In genomic region chr7:70256806-70257205, GRCm38 (mm10) we compare ENCODE assay signal across 31 mouse cellular contexts.
"Had no signal": no experiment of that assay in that cellular context is flagged by ENCODE, and none has a peak within 500 bp of the region (broad histone marks: within the 10 kb centered on the region; RNA-seq: fewer than 3 reads in every experiment).

No protein-coding gene starts in this region.

- H3K4me2 ChIP-seq: limb, embryonic 12.5 days; limb, embryonic 13.5 days; limb, embryonic 15.5 days; liver, embryonic 11.5 days; liver, embryonic 12.5 days; liver, embryonic 13.5 days; liver, embryonic 15.5 days; lung, embryonic 14.5 days; lung, embryonic 15.5 days; midbrain, embryonic 12.5 days; midbrain, embryonic 13.5 days; midbrain, embryonic 15.5 days; neural tube, embryonic 12.5 days had no signal

- H3K27me3 ChIP-seq: limb, embryonic 12.5 days; limb, embryonic 13.5 days; limb, embryonic 15.5 days; liver, embryonic 12.5 days; liver, embryonic 13.5 days; liver, embryonic 15.5 days; lung, embryonic 15.5 days; megakaryocyte, embryonic 14.5 days; midbrain, embryonic 12.5 days; midbrain, embryonic 13.5 days; midbrain, embryonic 15.5 days; neural tube, embryonic 12.5 days had no signal

- DNase-seq: left cerebral cortex, postnatal 4 days; liver; liver, embryonic 13.5 days; liver, postnatal 0 days; lung, adult 18-20 months; lung, adult 2 months; lung, embryonic 14.5 days; lung, postnatal 10 days; lung, postnatal 14 days; lung, postnatal 36 days; lung, postnatal 4 days; midbrain, embryonic 14.5 days had no signal

- H3K9me3 ChIP-seq: limb, embryonic 10.5 days; limb, embryonic 12.5 days; limb, embryonic 13.5 days; limb, embryonic 15.5 days; liver, embryonic 12.5 days; liver, embryonic 13.5 days; liver, embryonic 15.5 days; lung, embryonic 15.5 days; midbrain, embryonic 12.5 days; midbrain, embryonic 13.5 days; midbrain, embryonic 15.5 days; neural tube, embryonic 12.5 days had no signal

- H3K36me3 ChIP-seq: limb, embryonic 10.5 days; limb, embryonic 12.5 days; limb, embryonic 13.5 days; limb, embryonic 15.5 days; liver, embryonic 12.5 days; liver, embryonic 13.5 days; liver, embryonic 15.5 days; lung, embryonic 15.5 days; midbrain, embryonic 12.5 days; midbrain, embryonic 13.5 days; midbrain, embryonic 15.5 days; neural tube, embryonic 12.5 days had no signal

- H3K4me1 ChIP-seq: limb, embryonic 10.5 days; limb, embryonic 12.5 days; limb, embryonic 13.5 days; limb, embryonic 15.5 days; liver, embryonic 12.5 days; liver, embryonic 13.5 days; liver, embryonic 15.5 days; lung, embryonic 15.5 days; megakaryocyte, embryonic 14.5 days; midbrain, embryonic 12.5 days; midbrain, embryonic 13.5 days; midbrain, embryonic 15.5 days; neural tube, embryonic 12.5 days had no signal

- ATAC-seq: liver, embryonic 12.5 days; liver, postnatal 0 days; lung, postnatal 0 days; midbrain, embryonic 13.5 days; midbrain, embryonic 15.5 days; midbrain, embryonic 16.5 days had no signal

- H3K27ac ChIP-seq: left cerebral cortex, adult 2 months; limb, embryonic 10.5 days; limb, embryonic 12.5 days; limb, embryonic 13.5 days; limb, embryonic 15.5 days; liver, embryonic 12.5 days; liver, embryonic 13.5 days; liver, embryonic 14.5 days; liver, embryonic 15.5 days; lung, embryonic 15.5 days; macrophage; midbrain, embryonic 12.5 days; midbrain, embryonic 13.5 days; midbrain, embryonic 15.5 days; neural tube, embryonic 12.5 days had no signal

- H3K9ac ChIP-seq: limb, embryonic 12.5 days; limb, embryonic 13.5 days; limb, embryonic 15.5 days; liver, embryonic 12.5 days; liver, embryonic 13.5 days; liver, embryonic 14.5 days; liver, embryonic 15.5 days; liver, postnatal 0 days; lung, embryonic 14.5 days; lung, embryonic 15.5 days; midbrain, embryonic 12.5 days; midbrain, embryonic 13.5 days; midbrain, embryonic 15.5 days; neural tube, embryonic 12.5 days had no signal

- H3K4me3 ChIP-seq: left cerebral cortex, adult 2 months; limb, embryonic 10.5 days; limb, embryonic 12.5 days; limb, embryonic 13.5 days; limb, embryonic 15.5 days; liver, embryonic 12.5 days; liver, embryonic 13.5 days; liver, embryonic 15.5 days; lung, embryonic 15.5 days; megakaryocyte, embryonic 14.5 days; midbrain, embryonic 12.5 days; midbrain, embryonic 13.5 days; midbrain, embryonic 15.5 days; myocyte; neural tube, embryonic 12.5 days had no signal
